Mouse (Mus musculus) MEL (cell line): ENCODE measurements around the gene Itih4. TPM values are rescaled to one million over a fixed set of nuclear protein-coding genes. Genes with fewer than 3 reads are reported as not detected.

Source experiments
- DNase-seq: peaks from one replicate; pipeline ENCODE4 v3.0.0; 2011; ENCODE audit warnings: low read depth, low spot score
- H3K27ac ChIP-seq: 2 replicates; pipeline ENCODE4 v1.5.1; 2012; ENCODE audit warnings: low read depth, mild to moderate bottlenecking, control low read depth, low read length, moderate library complexity; ENCODE audit not compliant: control insufficient read depth
- H3K27me3 ChIP-seq, 2 experiments: fragments of 150-350 bp in 1 of 2; sonication (generic) in 1 of 2; 2 replicates each; pipeline ENCODE4 v1.6.1; 2012; ENCODE audit warnings: low read length in 2 of 2, mild to moderate bottlenecking in 2 of 2, improper control_type of control experiment in 1 of 2, moderate library complexity in 1 of 2; ENCODE audit not compliant: insufficient read depth in 2 of 2, control insufficient read depth in 1 of 2
- H3K36me3 ChIP-seq, 2 experiments: 2 replicates each; pipeline ENCODE4 v1.6.1; 2012 to 2014; ENCODE audit warnings: low read length in 2 of 2, improper control_type of control experiment in 1 of 2, inconsistent platforms in 1 of 2, mild to moderate bottlenecking in 1 of 2; ENCODE audit not compliant: insufficient read depth in 2 of 2, control insufficient read depth in 1 of 2
- H3K4me1 ChIP-seq, 2 experiments: fragments of 150-350 bp in 1 of 2; sonication (generic) in 1 of 2; 2 replicates each; pipeline ENCODE4 v1.6.1; 2012; ENCODE audit warnings: low read length in 2 of 2, improper control_type of control experiment in 1 of 2, mild to moderate bottlenecking in 1 of 2; ENCODE audit not compliant: insufficient read depth in 2 of 2, control insufficient read depth in 1 of 2
- H3K4me3 ChIP-seq, 2 experiments: fragments of 150-350 bp in 1 of 2; sonication (generic) in 1 of 2; 2 replicates each; pipeline ENCODE4 v1.5.1; 2012; ENCODE audit warnings: low read depth in 2 of 2, low read length in 2 of 2, mild to moderate bottlenecking in 2 of 2, moderate library complexity in 2 of 2, control low read depth in 1 of 2, improper control_type of control experiment in 1 of 2; ENCODE audit not compliant: control insufficient read depth in 1 of 2, insufficient read depth in 1 of 2
- H3K79me2 ChIP-seq: 2 replicates; pipeline ENCODE4 v1.6.1; 2012; ENCODE audit warnings: mild to moderate bottlenecking, low read length, moderate library complexity; ENCODE audit not compliant: control insufficient read depth, poor library complexity, insufficient read depth
- H3K9ac ChIP-seq: 2 replicates; pipeline ENCODE4 v1.6.1; 2012; ENCODE audit warnings: low read depth, mild to moderate bottlenecking, control low read depth, low read length, moderate library complexity; ENCODE audit not compliant: control insufficient read depth, poor library complexity, severe bottlenecking
- H3K9me3 ChIP-seq: fragments of 150-350 bp; sonication (generic); replicated peaks from 2 replicates; pipeline ENCODE4 v1.6.1; 2012; ENCODE audit warnings: mild to moderate bottlenecking, low read length, improper control_type of control experiment, moderate library complexity; ENCODE audit not compliant: insufficient read depth
- CTCF ChIP-seq, 3 experiments: IDR thresholded peaks in 2 of 3; conservative IDR thresholded peaks in 1 of 3; 2 replicates each; pipeline ENCODE4 v1.5.1; 2011 to 2012; ENCODE audit warnings: low read length in 3 of 3, low read depth in 2 of 3, mild to moderate bottlenecking in 2 of 3, improper control_type of control experiment in 1 of 3, inconsistent platforms in 1 of 3, mixed read lengths in 1 of 3, moderate library complexity in 1 of 3; ENCODE audit not compliant: control insufficient read depth in 1 of 3, insufficient read depth in 1 of 3, poor library complexity in 1 of 3, severe bottlenecking in 1 of 3
- E2F4 ChIP-seq: IDR thresholded peaks from 2 replicates; pipeline ENCODE4 v1.6.1; 2011; ENCODE audit warnings: low read depth, low read length, improper control_type of control experiment, borderline replicate concordance
- ELF1 ChIP-seq: IDR thresholded peaks from 2 replicates; pipeline ENCODE4 v1.6.1; 2014; ENCODE audit warnings: low read depth, mild to moderate bottlenecking, inconsistent platforms, low read length, improper control_type of control experiment, moderate library complexity
- ETS1 ChIP-seq: IDR thresholded peaks from 2 replicates; pipeline ENCODE4 v1.6.1; 2012; ENCODE audit warnings: low read depth, mild to moderate bottlenecking, inconsistent platforms, low read length, improper control_type of control experiment, moderate library complexity
- GATA1 ChIP-seq: IDR thresholded peaks from 2 replicates; pipeline ENCODE4 v1.6.1; 2011; ENCODE audit warnings: low read depth, low read length, improper control_type of control experiment
- MXI1 ChIP-seq: IDR thresholded peaks from 2 replicates; pipeline ENCODE4 v1.6.1; 2011; ENCODE audit warnings: mild to moderate bottlenecking, low read depth, low read length, improper control_type of control experiment
- MYC ChIP-seq: IDR thresholded peaks from 2 replicates; pipeline ENCODE4 v1.6.1; 2011; ENCODE audit warnings: low read depth, mild to moderate bottlenecking, low read length, improper control_type of control experiment, moderate library complexity
- POLR2AphosphoS2 ChIP-seq: IDR thresholded peaks from 2 replicates; pipeline ENCODE4 v1.6.1; 2011; ENCODE audit warnings: low read length, improper control_type of control experiment
- RAD21 ChIP-seq: IDR thresholded peaks from 2 replicates; pipeline ENCODE4 v1.6.1; 2011; ENCODE audit warnings: mild to moderate bottlenecking, low read depth, low read length, improper control_type of control experiment
- SIN3A ChIP-seq: IDR thresholded peaks from 2 replicates; pipeline ENCODE4 v1.6.1; 2012; ENCODE audit warnings: low read length, improper control_type of control experiment, inconsistent platforms
- SMC3 ChIP-seq: IDR thresholded peaks from 2 replicates; pipeline ENCODE4 v1.6.1; 2011; ENCODE audit warnings: low read depth, low read length, improper control_type of control experiment
- TAL1 ChIP-seq: IDR thresholded peaks from 2 replicates; pipeline ENCODE4 v1.6.1; 2012; ENCODE audit warnings: mild to moderate bottlenecking, inconsistent platforms, low read length, moderate library complexity, mixed read lengths
- TCF12 ChIP-seq: IDR thresholded peaks from 2 replicates; pipeline ENCODE4 v1.6.1; 2014; ENCODE audit warnings: low read depth, mild to moderate bottlenecking, inconsistent platforms, low read length, improper control_type of control experiment, moderate library complexity
- ZC3H11A ChIP-seq: IDR thresholded peaks from 2 replicates; pipeline ENCODE4 v1.6.1; 2012; ENCODE audit warnings: low read depth, mild to moderate bottlenecking, inconsistent platforms, low read length, improper control_type of control experiment
- ZNF384 ChIP-seq: IDR thresholded peaks from 2 replicates; pipeline ENCODE4 v1.6.1; 2012; ENCODE audit warnings: low read depth, mild to moderate bottlenecking, inconsistent platforms, low read length, improper control_type of control experiment
- polyA plus RNA-seq, 2 experiments: library from polyadenylated mRNA; stranded (reverse) in 1 of 2; unstranded in 1 of 2; fragments of >175 nt in 1 of 2; fragments of >200 nt in 1 of 2; gene quantifications; 2 replicates each; pipeline versions ENCODE4 v1.2.1 to v1.2.4; 2012; ENCODE audit warnings: low replicate concordance in 2 of 2, low read depth in 1 of 2; ENCODE audit not compliant: insufficient read length in 2 of 2, insufficient read depth in 1 of 2, missing spikeins in 1 of 2
- total RNA-seq: library from RNA; depleted of rRNA; stranded (reverse); fragments of 300-350 nt; gene quantifications from 2 replicates; pipeline ENCODE4 v1.2.3, GENCODE M21; 2012

Itih4 gene
- total and polyA plus RNA-seq, 3 experiments = not detected

DNA sequence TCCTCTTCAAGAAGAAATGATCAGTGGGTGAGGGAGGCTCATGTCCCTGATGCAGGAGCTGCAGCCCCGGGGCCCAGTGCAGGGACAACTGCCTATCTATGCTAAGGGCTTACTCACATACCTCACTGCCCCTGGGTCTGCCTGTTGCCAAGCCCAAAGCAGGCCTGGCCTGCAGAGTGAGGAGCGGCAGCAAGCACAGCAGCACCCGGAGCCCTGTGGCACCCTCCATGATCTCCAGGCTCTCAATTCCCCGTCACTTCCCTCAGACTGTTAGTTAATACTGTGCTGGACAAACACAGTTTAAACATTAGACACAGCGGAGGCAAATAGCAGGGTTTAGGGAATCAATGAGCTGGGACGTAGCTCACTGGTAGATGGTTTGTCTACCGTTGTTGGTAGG lies 56.8 kb downstream of the Itih4 start, which contains the start of gene Itih1:
Itih1 (minus strand) TSS at position 252 of the 400 bp plus-strand sequence.
- Histone ChIP-seq H3K36me3 (no peaks in the 10 kb centered on the region), H3K9me3 (no peaks in the 10 kb centered on the region), H3K27me3 (peaks cover 0 to 4% of the 10 kb centered on the region in 2 experiments; a peak in 1 of 4 replicates), H3K79me2 (no peaks in the 10 kb centered on the region), H3K4me1 (0 out of 4 replicates have a peak, but pooled peaks cover 0 to 3% of the 10 kb centered on the region in 2 experiments), H3K9ac (peak within 1 kb of the TSS; percentile 33; the same call in 1 of the 2 replicates), H3K27ac (no peak within 1 kb of the TSS), H3K4me3 (no peak within 1 kb of the TSS)
- DNase-seq = no peak
- TF ChIP-seq MXI1 (no peak), ZNF384 (no peak)

DNA sequence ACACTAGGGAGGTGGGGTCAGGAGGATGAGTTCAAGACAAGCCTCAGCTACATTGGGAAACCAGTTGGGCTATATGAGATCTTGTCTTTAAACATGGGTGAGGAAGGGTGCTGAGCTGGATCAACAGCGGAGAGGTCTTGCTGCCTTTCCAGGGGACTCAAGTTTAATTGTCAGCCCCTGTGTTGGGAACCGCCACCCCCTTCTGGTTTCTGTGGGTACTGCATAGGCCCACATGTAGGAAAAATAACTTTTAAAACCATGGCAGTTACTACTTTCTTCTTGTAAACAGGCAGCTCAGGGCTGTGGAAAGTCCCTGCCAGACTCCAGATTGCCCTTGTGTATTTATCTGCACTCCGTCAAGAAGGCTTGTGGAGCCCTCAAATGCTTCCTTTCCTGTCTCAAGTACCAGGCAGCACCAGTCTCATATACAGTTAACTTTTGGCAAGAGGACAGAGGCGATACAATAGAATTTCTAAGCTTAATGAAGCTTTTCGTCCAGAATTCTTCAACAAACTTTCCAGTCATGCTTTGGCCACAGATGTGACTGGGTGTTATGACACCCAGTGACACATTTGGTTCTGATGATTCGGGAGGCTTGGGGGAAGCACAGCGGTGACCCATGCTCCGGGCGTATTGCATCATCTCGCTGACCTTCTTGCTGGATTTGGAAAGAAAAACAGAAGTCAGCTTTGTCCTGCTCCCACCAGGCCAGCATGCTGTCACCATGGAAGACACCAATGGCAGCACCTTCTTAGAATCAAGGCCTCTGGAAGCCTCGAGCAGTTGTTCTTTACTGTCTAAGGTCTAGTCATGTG lies 57.8 kb downstream of the Itih4 start:
- Histone ChIP-seq H3K79me2 (no peaks in the 10 kb centered on the region), H3K27me3 (peaks cover 0 to 4% of the 10 kb centered on the region in 2 experiments; a peak in 1 of 4 replicates), H3K9me3 (no peaks in the 10 kb centered on the region), H3K4me3 (no peak overlapping the region), H3K27ac (no peak overlapping the region), H3K4me1 (0 out of 4 replicates have a peak, but pooled peaks cover 0 to 3% of the 10 kb centered on the region in 2 experiments), H3K9ac (peak overlapping the region; percentile 33; the same call in 1 of the 2 replicates), H3K36me3 (no peaks in the 10 kb centered on the region)
- TF ChIP-seq TAL1 = no peak
- TF ChIP-seq RAD21 = peak; percentile 74
- TF ChIP-seq SIN3A = no peak
- no peak for TF ChIP-seq TCF12
- TF ChIP-seq E2F4 = no peak
- TF ChIP-seq ELF1 = no peak
- peak; percentile 70 to 90 (median 75) for TF ChIP-seq CTCF (IDR thresholded peaks at IDR 0.05 in 2 of 3, conservative IDR thresholded peaks at IDR 0.05 in 1 of 3; ENCODE audit: control insufficient read depth in 1 of 3, insufficient read depth in 1 of 3, low read depth in 2 of 3, low read length in 3 of 3, poor library complexity in 1 of 3, severe bottlenecking in 1 of 3)
- TF ChIP-seq GATA1 = no peak
- no peak for TF ChIP-seq POLR2AphosphoS2
- TF ChIP-seq ZC3H11A = peak; percentile 25; the same call in 1 of the 2 replicates
- no peak for TF ChIP-seq MYC
- peak; percentile 62 for TF ChIP-seq SMC3
- no peak for TF ChIP-seq MXI1
- no peak for TF ChIP-seq ETS1
- DNase-seq = peak; percentile 77
